Mouse (Mus musculus) forebrain, embryonic 16.5 days (tissue): ENCODE measurements at regions not wholly inside any gene's neighbourhood (a gene's known extent, or its start where the extent isn't known, plus 50 kb on each side); places are given as distances from the start of the nearest gene placed in this dataset.
A peak's percentile ranks its signal among the peaks of the same experiment; 100 is the strongest.

ENCODE experiments used
- ATAC-seq: fragments of 200-750 bp; cut with Nextera tagmentation; 2 replicates; pipeline ENCODE4 v1.8.0; 2017; ENCODE audit warnings: mild to moderate bottlenecking, moderate library complexity
- H3K27ac ChIP-seq: fragments of 300-500 bp; sonication (generic); 2 replicates; pipeline ENCODE4 v1.5.1; 2014; ENCODE audit warnings: low read length, control low read depth
- H3K27me3 ChIP-seq: fragments of 300-500 bp; sonication (generic); replicated peaks from 2 replicates; pipeline ENCODE4 v1.6.1; 2014; ENCODE audit warnings: low read length; ENCODE audit not compliant: control insufficient read depth, insufficient read depth
- H3K36me3 ChIP-seq: fragments of 300-500 bp; sonication (generic); 2 replicates; pipeline ENCODE4 v1.6.1; 2014; ENCODE audit not compliant: control insufficient read depth, insufficient read depth
- H3K4me1 ChIP-seq: fragments of 300-500 bp; sonication (generic); replicated peaks from 2 replicates; pipeline ENCODE4 v1.6.1; 2014; ENCODE audit warnings: low read length; ENCODE audit not compliant: control insufficient read depth, insufficient read depth
- H3K4me2 ChIP-seq: fragments of 300-500 bp; sonication (generic); 2 replicates; pipeline ENCODE4 v1.6.1; 2014; ENCODE audit warnings: mild to moderate bottlenecking, low read length, control low read depth
- H3K4me3 ChIP-seq: fragments of 300-500 bp; sonication (generic); replicated peaks from 2 replicates; pipeline ENCODE4 v1.5.1; 2014; ENCODE audit warnings: mild to moderate bottlenecking, low read length, control low read depth
- H3K9ac ChIP-seq: fragments of 300-500 bp; sonication (generic); replicated peaks from 2 replicates; pipeline ENCODE4 v1.6.1; 2014; ENCODE audit warnings: low read depth, low read length, control low read depth
- H3K9me3 ChIP-seq: fragments of 300-500 bp; sonication (generic); 2 replicates; pipeline ENCODE4 v1.6.1; 2016; ENCODE audit warnings: low read length; ENCODE audit not compliant: control insufficient read depth
- WGBS: fragments of 180-500 bp; shearing (Covaris S2); extraction: QIAGEN DNeasy Blood & Tissue Kit; methylation state at CpG from one replicate; pipeline ENCODE4 v1.1.7; 2014; 5-methylcytosine and 5-hydroxymethylcytosine counted together

DNA sequence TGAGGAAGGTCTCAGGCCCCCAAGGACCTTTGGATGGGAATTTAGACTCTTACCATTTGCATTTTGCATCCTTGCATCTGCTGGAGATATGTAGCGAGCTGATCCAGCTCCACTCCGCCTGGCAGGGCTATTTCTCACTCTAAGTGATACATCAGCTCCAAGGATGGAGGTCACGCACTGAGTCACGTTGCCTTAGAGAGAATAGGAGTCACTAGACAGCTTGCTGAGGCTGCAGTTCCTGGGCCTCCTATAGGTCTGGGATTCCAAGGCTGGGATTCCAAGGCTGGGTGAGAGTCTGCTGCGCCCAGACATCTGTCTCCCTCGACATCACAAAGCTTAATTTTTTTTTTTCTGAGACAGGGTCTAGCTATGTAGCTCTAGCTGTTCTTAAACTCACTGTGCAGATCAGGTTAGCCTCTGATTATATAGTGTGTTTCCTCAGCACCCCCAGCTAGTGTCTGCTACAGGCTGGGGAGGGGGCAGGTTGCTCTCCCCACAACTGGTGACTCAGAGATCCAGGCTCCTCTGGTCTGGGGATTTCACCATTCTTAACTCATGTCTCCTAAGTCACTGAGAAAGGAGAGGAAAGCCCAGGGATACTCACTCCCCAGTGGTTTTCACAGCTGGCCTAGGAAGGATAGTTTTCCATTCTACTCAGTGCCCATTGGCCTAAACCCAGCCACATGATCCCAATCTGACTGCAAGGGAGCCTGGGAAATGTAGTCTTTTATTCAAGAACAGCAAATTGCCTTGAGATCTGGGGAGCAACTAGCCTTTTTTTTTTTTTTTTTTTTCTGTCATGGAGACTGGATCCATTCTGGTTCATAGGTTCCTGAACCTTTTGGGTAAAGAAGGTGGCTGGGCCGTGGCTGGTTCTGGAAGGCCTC is 76.4 kb upstream of the Grik3 start:
- Histone ChIP-seq H3K27me3 (no peaks in the 10 kb centered on the region; the same call in 1 of the 2 replicates), H3K36me3 (no peaks in the 10 kb centered on the region), H3K27ac (no peak overlapping the region), H3K4me1 (peaks cover 8% of the 10 kb centered on the region; the same call in 1 of the 2 replicates), H3K9me3 (no peaks in the 10 kb centered on the region), H3K4me3 (no peak overlapping the region), H3K4me2 (no peak overlapping the region), H3K9ac (no peak overlapping the region)
- ATAC-seq = peak; percentile 79
- WGBS = 78% methylated on average over 7 of the region's 7 CpGs

DNA sequence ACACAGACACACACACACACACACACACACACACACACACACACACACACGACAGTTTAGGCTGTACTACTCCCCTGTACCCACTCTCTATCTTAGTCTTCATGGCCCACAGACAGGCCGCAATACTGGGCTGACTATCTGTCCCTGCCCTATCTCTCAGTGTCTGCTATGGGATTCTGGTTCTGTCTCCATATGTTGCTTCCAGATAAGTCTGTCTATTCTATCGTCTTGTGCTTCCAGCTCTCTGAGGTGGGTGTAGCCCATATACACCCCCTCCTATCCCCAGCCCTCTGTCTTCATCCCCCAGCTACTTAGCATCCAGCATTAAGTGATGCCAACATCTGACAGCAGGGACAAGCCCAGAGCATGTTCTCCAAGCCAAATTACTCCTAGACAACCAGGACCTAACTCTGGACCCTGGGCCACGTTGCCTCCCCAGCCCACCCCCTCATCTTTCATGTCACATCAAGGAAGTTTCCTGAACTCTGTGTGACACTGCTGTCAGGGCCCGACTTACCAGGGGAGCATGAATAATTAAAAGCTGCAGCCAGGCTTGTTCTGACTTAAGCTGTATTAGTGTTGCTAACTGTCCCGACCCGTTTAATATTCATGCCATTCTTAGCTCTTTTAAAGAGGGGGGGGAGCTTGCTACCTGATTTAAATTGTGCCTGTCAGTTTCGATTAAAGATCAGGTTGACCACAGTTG is 79.6 kb upstream of the Grik3 start:
- Histone ChIP-seq H3K36me3 (no peaks in the 10 kb centered on the region), H3K27me3 (no peaks in the 10 kb centered on the region; the same call in 1 of the 2 replicates), H3K9ac (no peak overlapping the region), H3K4me1 (peaks cover 20% of the 10 kb centered on the region), H3K9me3 (no peaks in the 10 kb centered on the region), H3K27ac (no peak overlapping the region), H3K4me2 (no peak overlapping the region), H3K4me3 (no peak overlapping the region)
- ATAC-seq = no peak
- WGBS = 29% methylated on average over 8 of the region's 8 CpGs

DNA sequence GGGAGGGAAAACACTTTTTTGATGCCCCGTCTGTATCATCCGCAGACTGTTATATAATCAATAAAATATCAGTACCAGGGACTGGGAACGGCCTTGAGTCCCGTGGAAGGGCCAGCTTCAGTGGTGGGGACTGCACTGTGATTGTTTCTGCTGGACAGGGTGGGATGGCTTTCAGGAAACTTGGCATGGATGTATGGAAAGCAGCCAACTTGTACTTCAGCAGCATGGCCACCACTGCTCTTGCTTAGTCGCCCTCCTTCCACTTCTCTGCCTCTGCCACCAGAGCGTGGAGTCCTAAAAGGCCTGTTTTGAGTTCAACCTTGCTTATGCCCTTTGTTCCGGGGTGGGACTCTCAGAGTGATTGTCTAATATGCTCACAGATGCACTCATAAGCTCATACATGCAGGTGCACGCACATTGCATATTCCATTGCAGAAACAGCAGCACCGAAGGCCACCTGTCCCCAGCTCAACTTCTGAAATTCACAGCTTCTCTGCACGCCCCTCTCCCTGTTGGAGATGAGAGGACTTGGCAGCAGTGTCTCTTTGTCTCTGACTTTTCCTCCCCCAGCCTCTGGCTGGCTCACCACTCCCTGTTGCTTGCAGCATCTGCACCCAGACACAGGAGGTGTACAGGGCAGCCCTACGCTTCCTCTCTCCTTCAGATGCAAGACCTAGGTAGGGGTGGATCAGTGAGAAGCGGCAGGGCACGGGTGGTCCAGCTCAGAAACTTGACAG is 91.0 kb upstream of the Grik3 start:
- WGBS = 68% methylated on average over 13 of the region's 13 CpGs
- H3K4me1 ChIP-seq = peaks cover 13% of the 10 kb centered on the region
- H3K4me3 ChIP-seq = no peak overlapping the region
- H3K36me3 ChIP-seq = no peaks in the 10 kb centered on the region
- ATAC-seq = 0 out of 2 replicates have a peak, but pooled peaks have one; percentile 26
- H3K27me3 ChIP-seq = no peaks in the 10 kb centered on the region
- no peak overlapping the region for H3K9ac ChIP-seq
- H3K9me3 ChIP-seq = no peaks in the 10 kb centered on the region
- no peak overlapping the region for H3K4me2 ChIP-seq
- no peak overlapping the region for H3K27ac ChIP-seq

DNA sequence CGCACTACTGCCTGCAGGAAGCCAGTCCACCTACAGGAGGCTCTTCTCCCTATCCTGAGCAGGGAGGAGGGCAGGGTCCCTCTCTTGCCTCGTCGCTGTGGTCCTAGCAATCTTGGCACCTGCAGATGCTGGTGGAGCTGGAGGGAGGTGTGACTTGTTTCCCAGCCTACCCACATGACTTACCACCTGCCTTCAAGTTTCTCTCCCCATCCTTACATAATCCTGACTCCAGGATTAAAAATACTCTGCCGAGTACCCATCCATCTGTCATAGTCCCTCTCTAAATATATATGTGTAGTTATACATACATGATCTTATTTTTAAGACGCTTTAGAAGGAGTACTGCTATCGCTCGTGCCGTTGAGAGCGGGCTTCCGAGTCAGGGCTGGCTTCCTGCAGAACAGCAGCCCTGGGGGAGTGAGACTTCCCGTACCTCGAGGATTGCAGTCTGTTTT is 93.5 kb upstream of the Grik3 start:
- Histone ChIP-seq H3K36me3 (no peaks in the 10 kb centered on the region), H3K9ac (no peak overlapping the region), H3K9me3 (no peaks in the 10 kb centered on the region), H3K4me3 (no peak overlapping the region), H3K4me1 (peaks cover 13% of the 10 kb centered on the region), H3K27me3 (no peaks in the 10 kb centered on the region), H3K4me2 (no peak overlapping the region), H3K27ac (peak overlapping the region; percentile 73)
- WGBS = 55% methylated on average over 12 of the region's 12 CpGs
- peak; percentile 40; the same call in 1 of the 2 replicates for ATAC-seq

DNA sequence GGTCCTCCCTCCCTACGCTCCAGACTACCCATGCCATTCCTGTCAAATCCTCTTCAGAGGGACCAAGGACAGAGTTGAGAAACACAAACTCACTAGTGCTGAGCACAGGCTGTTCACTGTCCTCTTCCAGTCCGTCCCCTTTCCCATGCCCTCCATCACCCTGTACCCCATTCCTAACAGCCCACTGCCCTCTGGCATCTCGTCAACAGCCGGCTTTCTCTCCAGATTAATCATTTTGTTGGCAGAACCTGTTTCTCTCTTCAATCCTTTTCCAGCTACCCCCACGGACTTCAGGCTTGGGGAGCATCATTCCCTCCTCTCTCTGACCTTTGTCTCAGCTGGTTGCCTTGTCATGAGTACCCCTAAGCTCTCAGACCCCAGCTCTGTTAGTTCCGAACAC is 99.2 kb upstream of the Grik3 start:
- 71% methylated on average over 6 of the region's 6 CpGs for WGBS
- no peaks in the 10 kb centered on the region for H3K4me1 ChIP-seq
- H3K9ac ChIP-seq = no peak overlapping the region
- ATAC-seq = no peak
- no peak overlapping the region for H3K4me3 ChIP-seq
- no peaks in the 10 kb centered on the region for H3K36me3 ChIP-seq
- H3K27ac ChIP-seq = no peak overlapping the region
- H3K27me3 ChIP-seq = no peaks in the 10 kb centered on the region
- no peaks in the 10 kb centered on the region for H3K9me3 ChIP-seq
- no peak overlapping the region for H3K4me2 ChIP-seq

DNA sequence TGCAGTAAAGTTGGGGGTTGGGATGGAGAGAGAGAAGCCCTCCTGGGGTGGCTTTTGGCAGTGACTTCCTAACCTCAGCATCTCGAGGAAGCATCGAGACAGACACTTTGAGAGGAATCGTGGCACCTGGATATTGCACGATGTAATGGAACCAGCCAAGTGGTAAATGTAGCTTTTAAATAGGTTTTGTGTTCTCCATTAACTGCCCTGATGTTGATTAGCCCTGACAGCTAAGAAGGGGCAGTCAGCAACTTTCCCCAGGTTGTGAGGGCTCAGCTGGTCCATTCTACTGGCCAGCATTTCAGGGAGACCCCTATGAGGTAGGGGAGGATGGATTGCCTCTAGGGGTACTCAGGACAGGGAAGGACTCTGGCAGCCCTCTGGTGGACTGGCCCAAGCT is 104.7 kb upstream of the Grik3 start:
- WGBS = 48% methylated on average over 4 of the region's 4 CpGs
- Histone ChIP-seq H3K4me1 (no peaks in the 10 kb centered on the region), H3K4me2 (no peak overlapping the region), H3K27ac (no peak overlapping the region), H3K9me3 (no peaks in the 10 kb centered on the region), H3K27me3 (no peaks in the 10 kb centered on the region), H3K9ac (no peak overlapping the region), H3K4me3 (no peak overlapping the region), H3K36me3 (no peaks in the 10 kb centered on the region)
- no peak for ATAC-seq

DNA sequence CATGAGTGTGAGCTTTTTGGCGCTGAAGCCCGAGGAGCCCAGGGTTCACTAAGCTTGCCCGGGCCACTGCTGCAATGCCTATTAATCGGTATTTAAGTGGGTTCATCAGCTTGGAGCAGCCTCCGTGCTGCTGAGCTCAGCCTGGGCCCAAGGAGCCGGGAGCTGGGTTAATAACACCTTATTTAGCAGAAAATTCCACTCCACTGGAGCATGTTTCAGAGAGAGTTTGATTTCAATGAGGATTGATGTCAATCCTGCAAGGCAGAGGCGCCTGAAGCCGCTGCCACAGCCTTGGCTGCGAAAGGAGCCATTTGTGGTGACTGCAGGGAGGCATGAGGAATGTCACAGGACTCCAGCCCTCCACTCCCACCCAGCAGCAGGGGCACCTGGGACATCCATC is 126.5 kb upstream of the Grik3 start:
- Histone ChIP-seq H3K4me3 (no peak overlapping the region), H3K4me2 (no peak overlapping the region), H3K27ac (no peak overlapping the region), H3K4me1 (peaks cover 6% of the 10 kb centered on the region; the same call in 1 of the 2 replicates), H3K36me3 (no peaks in the 10 kb centered on the region), H3K9me3 (no peaks in the 10 kb centered on the region), H3K27me3 (0 out of 2 replicates have a peak, but pooled peaks cover 3% of the 10 kb centered on the region), H3K9ac (no peak overlapping the region)
- WGBS = 39% methylated on average over 9 of the region's 9 CpGs
- ATAC-seq = no peak

DNA sequence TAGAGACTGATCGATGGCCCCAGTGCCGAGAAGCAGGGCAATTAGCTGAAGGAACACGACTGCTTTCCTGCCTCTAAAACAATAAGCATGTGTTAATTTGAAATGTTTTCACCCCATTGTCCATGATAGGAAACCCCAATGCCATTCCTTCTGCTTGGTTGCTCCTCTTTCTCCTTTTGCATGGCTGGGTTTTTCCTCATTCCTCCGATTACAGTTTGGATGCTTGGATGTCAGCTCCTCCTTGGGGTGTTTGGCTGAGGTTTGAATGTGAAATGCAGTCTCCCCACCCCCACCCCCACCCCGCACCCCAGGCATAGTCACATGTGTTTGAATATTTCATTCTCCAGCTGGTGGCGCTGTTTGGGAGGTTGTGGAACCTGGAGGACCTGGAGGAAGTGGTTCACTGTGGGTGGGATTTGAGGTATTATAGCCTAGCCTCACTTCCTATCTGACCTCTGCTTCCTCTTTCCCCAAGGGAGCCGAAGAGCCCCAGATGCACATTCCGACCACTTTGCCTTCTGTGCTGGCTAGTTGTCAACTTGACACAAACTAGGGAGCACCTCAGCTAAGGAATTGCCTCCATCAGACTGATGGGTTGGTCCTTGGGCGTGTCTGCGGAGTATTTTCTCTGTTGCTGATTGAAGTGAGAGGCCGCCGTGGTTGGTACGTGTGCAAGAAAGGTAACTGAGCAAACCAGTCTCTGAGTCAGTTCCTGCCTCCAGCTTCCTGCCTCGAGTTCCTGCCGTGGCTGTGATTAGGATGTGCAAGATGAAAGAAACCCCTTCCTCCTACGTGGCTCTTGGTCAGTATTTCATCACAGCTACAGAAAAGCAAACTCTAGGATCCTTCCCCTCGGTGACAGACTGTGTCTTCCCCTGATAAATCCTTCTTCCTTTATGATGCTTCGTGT is 128.6 kb upstream of the Grik3 start:
- Histone ChIP-seq H3K4me1 (peaks cover 7% of the 10 kb centered on the region), H3K9ac (no peak overlapping the region), H3K27me3 (0 out of 2 replicates have a peak, but pooled peaks cover 3% of the 10 kb centered on the region), H3K27ac (no peak overlapping the region), H3K36me3 (no peaks in the 10 kb centered on the region), H3K4me3 (no peak overlapping the region), H3K9me3 (no peaks in the 10 kb centered on the region), H3K4me2 (no peak overlapping the region)
- WGBS = 63% methylated on average over 18 of the region's 18 CpGs
- no peak for ATAC-seq
